Mouse (Mus musculus) heart, postnatal 0 days (tissue): ENCODE results near the gene Pagr1b. TPM values are rescaled to one million over a fixed set of nuclear protein-coding genes. Genes with fewer than 3 reads are reported as not detected.

ENCODE experiments used
- ATAC-seq: fragments of 200-750 bp; cut with Nextera tagmentation; 2 replicates; pipeline ENCODE4 v1.8.0; 2017; ENCODE audit warnings: low read depth, moderate number of reproducible peaks, moderate library complexity; ENCODE audit not compliant: insufficient read depth
- DNase-seq: peaks from one replicate; pipeline ENCODE4 v3.0.0-alpha.2; 2016; ENCODE audit warnings: low spot score
- H3K27ac ChIP-seq: fragments of 300-500 bp; sonication (generic); 2 replicates; pipeline ENCODE4 v1.5.1; 2014; ENCODE audit warnings: low read depth, mild to moderate bottlenecking
- H3K27me3 ChIP-seq: fragments of 300-500 bp; sonication (generic); 2 replicates; pipeline ENCODE4 v1.6.1; 2014; ENCODE audit warnings: low read length, mixed read lengths; ENCODE audit not compliant: control insufficient read depth, insufficient read depth
- H3K36me3 ChIP-seq: fragments of 300-500 bp; sonication (generic); replicated peaks from 2 replicates; pipeline ENCODE4 v1.6.1; 2014; ENCODE audit warnings: low read length, mixed read lengths; ENCODE audit not compliant: control insufficient read depth, insufficient read depth
- H3K4me1 ChIP-seq: fragments of 300-500 bp; sonication (generic); 2 replicates; pipeline ENCODE4 v1.6.1; 2014; ENCODE audit warnings: antibody characterized with exemption; ENCODE audit not compliant: control insufficient read depth, insufficient read depth
- H3K4me2 ChIP-seq: fragments of 300-500 bp; sonication (generic); 2 replicates; pipeline ENCODE4 v1.6.1; 2014; ENCODE audit warnings: low read depth, mild to moderate bottlenecking, low read length, moderate library complexity
- H3K4me3 ChIP-seq: fragments of 300-500 bp; sonication (generic); 2 replicates; pipeline ENCODE4 v1.5.1; 2014; ENCODE audit warnings: low read depth, low read length
- H3K9ac ChIP-seq: fragments of 300-500 bp; sonication (generic); replicated peaks from 2 replicates; pipeline ENCODE4 v1.6.1; 2014; ENCODE audit warnings: low read depth, low read length, mixed read lengths
- H3K9me3 ChIP-seq: fragments of 300-500 bp; sonication (generic); replicated peaks from 2 replicates; pipeline ENCODE4 v1.6.1; 2016; ENCODE audit warnings: low read length; ENCODE audit not compliant: control insufficient read depth
- CTCF ChIP-seq: IDR thresholded peaks from 2 replicates; pipeline ENCODE4 v1.5.1; 2016; ENCODE audit warnings: antibody characterized with exemption, control low read depth, low read depth
- EP300 ChIP-seq: IDR thresholded peaks from 2 replicates; pipeline ENCODE4 v1.6.1; 2016; ENCODE audit warnings: antibody characterized with exemption, low read depth
- WGBS: fragments of 180-500 bp; shearing (Covaris S2); extraction: QIAGEN DNeasy Blood & Tissue Kit; methylation state at CpG from one replicate; pipeline ENCODE4 v1.1.7; 2014; 5-methylcytosine and 5-hydroxymethylcytosine counted together
- polyA plus RNA-seq: library from polyadenylated mRNA; unstranded; fragments of >200 nt; fragmentation: Nextera tagmentation; extraction: Ambion mirVana; gene quantifications from 2 replicates; pipeline ENCODE4 v1.2.1, GENCODE M21; 2015
- total RNA-seq: library from RNA; depleted of rRNA; stranded (reverse); fragments of >200 nt; gene quantifications from 2 replicates; pipeline ENCODE4 v1.2.3, GENCODE M21; 2014; ENCODE audit warnings: low replicate concordance

Pagr1b gene
- total and polyA plus RNA-seq, 2 experiments from 2014 or later, result not detected

DNA sequence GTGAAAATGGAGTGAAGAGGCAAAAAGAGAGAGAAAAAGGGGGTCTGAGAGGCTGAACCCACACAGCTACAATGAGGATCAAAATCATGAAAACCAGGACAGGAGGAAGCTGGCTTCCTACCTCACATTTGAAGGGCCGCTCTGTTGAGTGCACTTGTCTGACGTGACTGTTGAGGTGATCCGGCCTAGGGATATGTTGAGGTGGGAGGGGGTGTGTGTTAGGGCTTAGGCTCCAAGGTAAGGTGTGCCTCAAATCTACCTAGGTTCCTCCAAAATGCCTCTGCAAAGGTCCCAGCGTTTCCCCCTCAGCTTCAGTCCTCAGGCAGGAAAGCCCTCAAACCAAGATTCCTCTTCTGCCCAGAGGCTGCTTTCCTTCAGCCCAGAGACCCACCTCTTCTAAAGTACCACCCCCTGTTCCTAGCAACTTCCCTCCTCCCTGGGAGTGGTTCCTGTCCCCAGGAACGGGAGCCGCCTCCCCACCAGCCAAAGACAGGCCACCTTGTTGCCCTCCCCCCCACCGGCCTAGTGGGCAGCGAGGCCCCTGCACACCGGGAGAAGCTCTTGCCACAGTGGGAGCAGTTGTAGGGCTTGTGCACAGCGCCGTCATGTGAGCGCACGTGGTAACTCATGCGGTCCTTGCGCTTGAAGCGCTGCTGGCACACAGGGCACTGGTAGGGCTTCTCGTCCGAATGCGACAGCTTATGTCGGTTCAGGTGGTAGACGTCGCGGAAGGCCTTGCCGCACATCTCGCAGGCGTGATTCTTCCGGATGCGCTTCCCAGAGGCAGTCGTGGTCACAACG lies 8.7 kb upstream of the Pagr1b start:
- Histone ChIP-seq H3K4me1 (peaks cover 39% of the 10 kb centered on the region), H3K27ac (peak overlapping the region; percentile 99), H3K36me3 (peaks cover 36% of the 10 kb centered on the region), H3K9ac (peak overlapping the region; percentile 93), H3K27me3 (no peaks in the 10 kb centered on the region), H3K9me3 (no peaks in the 10 kb centered on the region), H3K4me2 (peak overlapping the region; percentile 96), H3K4me3 (peak overlapping the region; percentile 91)
- 1% methylated on average over 30 of the region's 30 CpGs for WGBS
- peak; percentile 88 for DNase-seq
- 0 out of 2 replicates have a peak, but pooled peaks have one; percentile 31 for TF ChIP-seq EP300
- peak; percentile 73 for TF ChIP-seq CTCF
- peak; percentile 22 for ATAC-seq

DNA sequence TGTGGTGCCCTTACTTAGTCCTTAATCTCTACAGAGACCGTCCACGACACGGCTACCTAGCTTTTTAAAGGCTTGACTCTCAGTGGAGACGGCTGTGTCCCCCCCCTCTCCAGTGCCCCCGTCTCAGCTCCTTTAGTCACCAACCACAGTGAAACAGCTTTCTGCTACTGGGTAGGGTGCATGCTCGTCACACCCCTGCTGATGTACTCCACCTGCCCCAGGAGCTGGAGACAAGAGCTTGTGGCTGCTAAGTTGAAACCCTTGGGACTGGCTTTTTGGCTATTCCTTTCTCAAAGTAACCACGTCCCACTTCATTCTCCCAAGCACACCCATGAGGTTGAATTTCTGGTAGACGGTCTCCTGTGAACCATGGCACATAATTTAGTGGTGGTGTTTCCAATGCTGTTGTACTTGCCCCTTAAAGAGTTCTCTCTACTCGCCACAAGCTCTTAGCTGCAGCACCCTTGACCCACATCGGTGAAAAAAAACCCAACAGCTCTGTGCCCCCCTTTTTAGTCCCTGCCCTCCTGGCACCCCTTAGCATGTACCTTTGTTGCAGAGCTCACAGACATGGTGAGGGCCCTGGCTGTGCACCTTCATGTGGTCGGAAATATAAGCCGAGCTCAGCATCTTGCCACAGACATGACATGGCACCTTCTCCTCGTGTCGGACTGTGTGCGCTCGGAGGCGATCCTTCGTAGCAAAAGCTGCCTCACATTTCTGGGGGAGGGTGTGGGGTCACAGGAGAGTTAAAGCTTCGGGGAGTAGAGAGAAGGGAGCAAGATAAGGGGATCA lies 7.8 kb upstream of the Pagr1b start:
- peaks cover 39% of the 10 kb centered on the region for H3K4me1 ChIP-seq
- peaks cover 32% of the 10 kb centered on the region for H3K36me3 ChIP-seq
- TF ChIP-seq CTCF, result no peak
- H3K27ac ChIP-seq, result peak overlapping the region; percentile 99; the same call in 1 of the 2 replicates
- H3K9ac ChIP-seq, result peak overlapping the region; percentile 47
- ATAC-seq, result no peak
- H3K4me3 ChIP-seq, result peak overlapping the region; percentile 91
- H3K9me3 ChIP-seq, result no peaks in the 10 kb centered on the region
- no peak for DNase-seq
- H3K27me3 ChIP-seq, result no peaks in the 10 kb centered on the region
- 27% methylated on average over 19 of the region's 19 CpGs for WGBS
- peak overlapping the region; percentile 96 for H3K4me2 ChIP-seq

DNA sequence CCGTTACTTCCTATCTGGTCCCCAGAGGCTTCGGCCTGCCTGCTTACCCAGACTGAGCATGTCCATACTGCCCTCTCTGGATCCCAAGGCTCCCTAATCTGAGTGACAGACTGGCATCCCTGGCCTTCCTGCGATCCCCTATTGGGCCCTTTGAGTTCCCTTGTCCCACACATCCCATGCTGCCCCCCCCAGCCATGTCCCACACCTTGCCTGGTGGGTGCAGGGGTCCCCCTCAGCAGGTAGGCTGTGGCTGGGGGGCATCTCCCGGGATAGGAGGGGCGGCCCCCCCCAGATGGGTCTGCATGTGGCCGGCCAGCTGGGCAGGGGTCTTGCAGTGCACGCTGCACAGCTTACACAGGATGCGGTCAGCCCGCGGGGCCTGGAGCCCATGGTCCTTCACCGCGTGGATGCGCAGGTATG lies 7.0 kb upstream of the Pagr1b start:
- Histone ChIP-seq H3K4me3 (no peak overlapping the region), H3K27ac (no peak overlapping the region), H3K9ac (no peak overlapping the region), H3K4me2 (peak overlapping the region; percentile 96; the same call in 1 of the 2 replicates), H3K36me3 (peaks cover 27% of the 10 kb centered on the region), H3K4me1 (peaks cover 39% of the 10 kb centered on the region), H3K27me3 (no peaks in the 10 kb centered on the region), H3K9me3 (no peaks in the 10 kb centered on the region)
- DNase-seq (no peak), ATAC-seq (no peak)
- 77% methylated on average over 13 of the region's 13 CpGs for WGBS
- TF ChIP-seq EP300, result no peak
- no peak for TF ChIP-seq CTCF

DNA sequence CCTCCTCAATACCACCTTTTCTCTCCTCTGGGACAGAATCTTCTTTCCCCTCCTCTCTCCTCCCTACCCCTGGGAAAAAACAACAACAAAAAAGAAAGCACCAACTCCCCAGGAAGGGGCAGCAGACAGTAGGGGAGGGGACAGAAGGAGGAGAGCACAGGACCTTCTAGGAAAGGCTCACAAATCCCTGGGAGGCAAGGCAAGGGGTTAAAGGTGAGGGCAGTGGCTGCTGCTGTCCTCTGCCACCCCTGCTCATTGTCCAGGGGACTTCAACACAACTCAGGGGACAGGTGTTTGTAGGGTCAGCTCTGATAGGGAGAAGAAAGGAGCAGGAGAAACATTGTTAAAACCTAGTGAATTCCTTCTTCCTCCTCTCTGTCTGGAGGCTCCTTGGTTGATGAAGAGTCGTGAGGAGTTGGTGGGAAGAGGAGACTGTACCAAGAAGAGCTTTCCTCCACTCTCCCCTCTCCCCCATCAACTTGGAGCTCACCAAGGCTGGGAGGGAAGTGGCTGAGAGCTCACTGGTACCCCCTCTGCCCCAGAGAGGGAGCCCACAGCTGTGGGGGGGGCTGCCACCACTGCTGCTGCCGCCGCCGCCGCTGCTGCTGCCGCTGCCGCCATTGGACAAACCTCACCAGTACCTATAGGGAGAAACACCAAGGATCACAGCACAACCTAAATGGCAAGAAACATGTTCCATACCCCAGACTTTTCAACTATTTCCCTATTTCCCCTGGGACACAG lies 6.4 kb upstream of the Pagr1b start:
- Histone ChIP-seq H3K9ac (no peak overlapping the region), H3K4me3 (no peak overlapping the region), H3K27ac (no peak overlapping the region), H3K4me2 (0 out of 2 replicates have a peak overlapping the region, but pooled peaks have one; percentile 96), H3K36me3 (peaks cover 27% of the 10 kb centered on the region), H3K4me1 (peaks cover 34% of the 10 kb centered on the region), H3K9me3 (no peaks in the 10 kb centered on the region), H3K27me3 (no peaks in the 10 kb centered on the region)
- no peak for ATAC-seq
- TF ChIP-seq CTCF (no peak), EP300 (no peak)
- no peak for DNase-seq
- WGBS, result 83% methylated on average over 7 of the region's 7 CpGs
